Mouse (Mus musculus) forebrain, embryonic 10.5 days (tissue): ENCODE measurements at regions not wholly inside any gene's neighbourhood (a gene's known extent, or its start where the extent isn't known, plus 50 kb on each side); places are given as distances from the start of the nearest gene placed in this dataset.

Experiments used
- DNase-seq: peaks from one replicate; pipeline ENCODE4 v3.0.0-alpha.2; 2017; ENCODE audit warnings: low spot score; ENCODE audit errors: extremely low spot score
- H3K27ac ChIP-seq: fragments of 300-500 bp; sonication (generic); 2 replicates; pipeline ENCODE4 v1.5.1; 2016; ENCODE audit warnings: mild to moderate bottlenecking
- H3K27me3 ChIP-seq: fragments of 300-500 bp; sonication (generic); 2 replicates; pipeline ENCODE4 v1.6.1; 2016; ENCODE audit warnings: mild to moderate bottlenecking; ENCODE audit not compliant: poor library complexity, severe bottlenecking
- H3K36me3 ChIP-seq: fragments of 300-500 bp; sonication (generic); replicated peaks from 2 replicates; pipeline ENCODE4 v1.6.1; 2016; ENCODE audit warnings: mild to moderate bottlenecking, moderate library complexity
- H3K4me1 ChIP-seq: fragments of 300-500 bp; sonication (generic); 2 replicates; pipeline ENCODE4 v1.6.1; 2016
- H3K4me3 ChIP-seq: fragments of 300-500 bp; sonication (generic); 2 replicates; pipeline ENCODE4 v1.5.1; 2016; ENCODE audit warnings: mild to moderate bottlenecking, moderate library complexity
- H3K9me3 ChIP-seq: fragments of 300-500 bp; sonication (generic); 2 replicates; pipeline ENCODE4 v1.6.1; 2016; ENCODE audit warnings: mild to moderate bottlenecking, moderate library complexity
- WGBS: fragments of 180-500 bp; shearing (Covaris S2); methylation state at CpG from one replicate; pipeline ENCODE4 v1.1.7; 2016; 5-methylcytosine and 5-hydroxymethylcytosine counted together

DNA sequence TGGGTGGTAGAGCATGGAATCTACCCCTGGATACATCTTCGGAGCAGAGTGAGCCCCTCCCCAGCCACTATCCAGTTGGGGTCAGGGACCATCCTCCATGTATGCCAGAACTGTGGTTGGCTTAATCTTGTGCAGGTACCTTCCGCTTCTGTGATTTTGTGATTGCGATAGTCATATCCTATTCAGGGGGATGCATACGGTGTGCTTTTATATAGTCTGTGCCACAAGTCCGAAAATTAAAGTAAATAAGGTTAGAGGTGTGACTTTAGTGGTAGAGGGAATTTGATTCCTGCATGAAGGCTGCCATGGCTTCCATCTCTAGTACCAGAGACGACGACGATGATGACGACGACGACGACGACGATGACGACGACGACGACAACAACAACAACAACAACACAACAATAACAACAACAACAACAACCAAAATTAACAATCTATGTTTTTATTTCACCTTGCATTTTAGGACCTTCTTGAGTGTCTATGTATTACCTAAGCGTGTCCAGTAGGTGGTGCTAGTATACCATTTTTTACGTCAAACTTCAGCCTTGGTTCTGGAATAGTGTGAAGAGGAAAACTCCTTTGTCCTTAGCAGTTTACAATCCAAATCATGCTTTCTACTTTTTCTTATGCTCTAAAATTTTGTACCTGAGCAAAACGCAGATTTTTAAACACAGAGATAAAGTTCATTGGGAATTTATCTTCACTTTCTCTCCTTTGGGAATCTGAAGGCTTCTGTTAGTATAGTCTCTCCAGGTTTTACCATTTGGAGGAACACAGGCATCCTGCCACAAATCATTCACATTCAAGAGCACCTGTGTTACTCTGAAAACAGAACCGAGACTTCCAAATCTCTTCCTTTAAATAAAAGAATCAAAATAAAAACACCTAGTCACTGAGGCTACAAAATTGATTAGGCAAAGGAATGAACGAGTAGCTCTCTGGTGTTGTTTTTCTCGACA is 224.5 kb downstream of the Ankrd16 start:
- 41% methylated on average over 24 of the region's 24 CpGs for WGBS
- Histone ChIP-seq H3K4me3 (no peak overlapping the region), H3K27ac (no peak overlapping the region), H3K4me1 (no peaks in the 10 kb centered on the region), H3K9me3 (no peaks in the 10 kb centered on the region), H3K27me3 (no peaks in the 10 kb centered on the region), H3K36me3 (no peaks in the 10 kb centered on the region)
- DNase-seq, result no peak

DNA sequence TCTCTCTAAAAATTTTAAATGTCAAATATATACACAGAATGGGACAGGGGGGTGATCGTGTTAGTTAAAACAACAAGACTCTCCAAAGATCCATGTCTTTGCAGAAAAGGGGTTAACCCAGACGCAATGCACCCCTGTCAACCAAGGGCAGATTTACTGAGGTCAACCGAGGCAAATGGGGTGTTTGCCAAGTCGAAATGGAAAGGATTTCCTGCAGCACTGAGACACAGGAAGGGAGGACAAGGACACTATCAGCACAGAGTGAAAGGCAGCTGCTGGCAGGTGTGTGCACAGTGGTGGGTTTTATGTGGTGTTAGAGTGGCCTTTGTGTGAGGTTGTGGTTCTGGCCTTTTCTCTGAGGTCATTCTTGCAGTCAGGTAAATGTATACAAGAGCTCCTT is 226.7 kb downstream of the Ankrd16 start:
- Histone ChIP-seq H3K27ac (no peak overlapping the region), H3K4me3 (no peak overlapping the region), H3K4me1 (no peaks in the 10 kb centered on the region), H3K9me3 (no peaks in the 10 kb centered on the region), H3K27me3 (no peaks in the 10 kb centered on the region), H3K36me3 (no peaks in the 10 kb centered on the region)
- no peak for DNase-seq
- 78% methylated on average over 4 of the region's 4 CpGs for WGBS

DNA sequence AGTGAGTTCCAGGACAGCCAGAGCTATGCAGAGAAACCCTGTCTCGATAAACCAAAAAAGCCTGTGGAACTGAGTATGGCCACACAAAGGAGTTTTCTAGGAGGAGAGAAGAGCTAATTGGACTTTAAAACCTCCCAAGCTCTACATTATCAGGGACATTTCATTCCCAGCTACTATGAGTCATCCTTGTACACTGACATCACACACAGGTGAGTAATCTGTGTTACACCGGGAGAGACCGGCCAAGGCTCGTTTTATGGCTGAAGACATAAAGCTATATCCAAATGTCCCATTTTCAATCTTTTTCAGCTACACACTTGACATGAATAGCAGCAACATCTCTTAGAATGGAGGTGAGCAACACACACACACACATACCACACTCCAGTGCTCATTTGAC is 229.5 kb downstream of the Ankrd16 start:
- 93% methylated on average over 4 of the region's 4 CpGs for WGBS
- Histone ChIP-seq H3K36me3 (no peaks in the 10 kb centered on the region), H3K27ac (no peak overlapping the region), H3K9me3 (no peaks in the 10 kb centered on the region), H3K4me1 (no peaks in the 10 kb centered on the region; the same call in 1 of the 2 replicates), H3K4me3 (no peak overlapping the region), H3K27me3 (no peaks in the 10 kb centered on the region)
- DNase-seq, result no peak

GRCm38 (mm10) chr2:12011441-12011840 is 233.8 kb downstream of the Ankrd16 start:
- H3K4me1 ChIP-seq, result no peaks in the 10 kb centered on the region; the same call in 1 of the 2 replicates
- no peaks in the 10 kb centered on the region for H3K36me3 ChIP-seq
- H3K27ac ChIP-seq, result no peak overlapping the region
- no peak overlapping the region for H3K4me3 ChIP-seq
- WGBS, result 64% methylated on average over 3 of the region's 3 CpGs
- no peak for DNase-seq
- no peaks in the 10 kb centered on the region for H3K27me3 ChIP-seq
- H3K9me3 ChIP-seq, result no peaks in the 10 kb centered on the region

DNA sequence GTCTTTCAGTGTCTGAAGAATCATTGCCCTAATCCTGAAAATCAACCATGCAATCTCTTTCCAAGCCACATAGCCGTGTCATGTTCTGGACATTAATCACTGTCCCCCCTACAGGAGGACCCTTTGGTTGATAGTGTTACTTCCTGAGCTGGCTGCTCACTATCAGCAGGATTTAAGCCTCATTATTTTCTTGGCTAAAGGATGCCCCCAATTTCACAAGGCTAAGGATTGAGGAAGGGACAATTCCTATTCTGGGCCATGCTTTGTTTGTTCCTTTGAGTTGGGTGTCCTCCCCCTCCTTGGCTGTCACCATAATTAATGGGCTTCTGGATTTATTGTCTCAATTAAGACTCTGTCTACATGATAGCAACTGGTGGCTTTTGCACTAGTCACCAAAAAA is 241.9 kb downstream of the Ankrd16 start:
- no peak for DNase-seq
- Histone ChIP-seq H3K36me3 (no peaks in the 10 kb centered on the region), H3K4me3 (no peak overlapping the region), H3K4me1 (no peaks in the 10 kb centered on the region), H3K27me3 (no peaks in the 10 kb centered on the region), H3K9me3 (no peaks in the 10 kb centered on the region), H3K27ac (no peak overlapping the region)
- WGBS, result 47% methylated on average over 1 of the region's 1 CpGs

GRCm38 (mm10) chr2:12023402-12024111 is 245.9 kb downstream of the Ankrd16 start:
- Histone ChIP-seq H3K4me3 (no peak overlapping the region), H3K36me3 (no peaks in the 10 kb centered on the region), H3K9me3 (no peaks in the 10 kb centered on the region), H3K27me3 (no peaks in the 10 kb centered on the region), H3K4me1 (no peaks in the 10 kb centered on the region), H3K27ac (no peak overlapping the region)
- WGBS, result 78% methylated on average over 10 of the region's 10 CpGs
- DNase-seq, result no peak

GRCm38 (mm10) chr2:12026220-12026619 is 248.5 kb downstream of the Ankrd16 start:
- no peak overlapping the region for H3K27ac ChIP-seq
- H3K4me1 ChIP-seq, result no peaks in the 10 kb centered on the region
- DNase-seq, result no peak
- no peaks in the 10 kb centered on the region for H3K36me3 ChIP-seq
- H3K9me3 ChIP-seq, result no peaks in the 10 kb centered on the region
- no peak overlapping the region for H3K4me3 ChIP-seq
- H3K27me3 ChIP-seq, result no peaks in the 10 kb centered on the region
- 52% methylated on average over 1 of the region's 1 CpGs for WGBS

DNA sequence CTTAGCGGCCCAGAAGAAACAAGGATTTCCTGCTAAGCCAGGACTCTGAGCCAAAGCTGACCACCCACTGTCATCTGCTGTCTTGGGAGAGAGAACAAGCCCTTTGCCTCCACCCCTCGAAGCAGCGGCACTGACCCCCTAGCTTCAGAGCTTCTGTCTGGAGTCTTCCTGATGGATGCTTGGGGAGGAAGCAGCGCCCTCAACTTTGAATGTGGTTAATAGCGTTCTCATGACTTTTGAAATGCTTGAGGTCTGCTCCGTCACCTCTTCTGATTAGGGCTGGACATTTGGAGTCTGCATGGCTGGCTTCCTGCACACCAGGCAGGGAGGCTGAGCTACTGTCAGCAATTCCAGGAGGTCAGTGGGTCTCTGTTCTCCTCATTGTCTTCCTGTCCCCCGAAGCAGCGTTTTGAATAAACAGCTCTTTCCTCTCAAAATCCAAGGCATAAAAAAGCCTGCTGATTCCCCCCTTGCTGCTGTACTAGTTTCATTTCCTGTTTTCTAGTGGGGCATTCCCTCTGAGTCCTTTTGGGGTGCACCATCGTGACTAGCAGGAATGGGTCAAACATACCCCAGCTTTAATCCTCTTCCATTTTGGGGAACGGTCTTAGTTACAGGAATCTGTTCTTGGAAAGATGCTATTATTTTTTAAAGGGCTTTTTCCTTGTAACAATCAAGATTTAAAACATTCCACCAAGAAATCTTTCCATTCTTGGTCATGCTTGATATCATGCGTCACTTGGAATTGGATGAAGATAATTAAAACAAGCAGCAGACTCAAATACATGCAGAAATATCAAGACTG is 256.0 kb downstream of the Ankrd16 start:
- no peaks in the 10 kb centered on the region for H3K9me3 ChIP-seq
- no peaks in the 10 kb centered on the region for H3K27me3 ChIP-seq
- H3K4me1 ChIP-seq, result no peaks in the 10 kb centered on the region
- no peak for DNase-seq
- H3K27ac ChIP-seq, result peak overlapping the region; percentile 51; the same call in 1 of the 2 replicates
- no peaks in the 10 kb centered on the region for H3K36me3 ChIP-seq
- 73% methylated on average over 11 of the region's 11 CpGs for WGBS
- H3K4me3 ChIP-seq, result no peak overlapping the region

DNA sequence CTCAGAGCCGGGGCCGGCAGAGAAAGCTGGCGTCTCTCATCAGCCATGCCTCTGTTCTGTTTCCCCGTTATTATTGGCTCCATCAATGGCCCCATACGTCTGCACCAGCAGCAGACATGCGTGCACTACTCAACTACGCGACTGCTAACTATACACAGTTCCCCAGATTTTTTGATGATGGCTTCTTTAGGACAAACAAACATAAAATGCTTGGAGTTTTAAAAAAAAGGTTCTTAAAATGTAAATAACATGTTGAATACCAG is 256.6 kb downstream of the Ankrd16 start:
- H3K27ac ChIP-seq, result no peak overlapping the region
- DNase-seq, result no peak
- H3K9me3 ChIP-seq, result no peaks in the 10 kb centered on the region
- WGBS, result 86% methylated on average over 8 of the region's 8 CpGs
- H3K27me3 ChIP-seq, result no peaks in the 10 kb centered on the region
- H3K36me3 ChIP-seq, result no peaks in the 10 kb centered on the region
- no peaks in the 10 kb centered on the region for H3K4me1 ChIP-seq
- no peak overlapping the region for H3K4me3 ChIP-seq

DNA sequence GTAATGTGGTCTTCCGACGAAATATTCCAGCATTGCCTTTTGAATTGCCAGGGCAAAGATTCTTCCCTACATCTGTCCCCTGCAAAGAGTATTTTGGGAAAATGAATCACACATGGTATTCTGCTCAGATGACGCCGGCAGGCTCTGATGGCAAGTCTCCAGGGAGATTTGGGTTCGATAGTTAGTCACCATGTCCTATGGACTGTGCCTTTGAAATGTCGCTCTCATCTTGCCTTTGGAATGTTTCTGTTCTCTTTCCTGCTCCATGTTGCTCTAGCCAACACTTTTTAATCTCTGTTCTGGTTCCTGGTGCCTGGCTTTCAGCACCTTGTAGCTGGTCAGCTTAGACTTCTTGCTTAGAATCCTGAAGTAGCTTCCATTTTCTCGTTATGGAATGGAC is 252.3 kb downstream of the Itga8 start:
- 85% methylated on average over 7 of the region's 7 CpGs for WGBS
- Histone ChIP-seq H3K27me3 (0 out of 2 replicates have a peak, but pooled peaks cover under 1% of the 10 kb centered on the region), H3K4me3 (no peak overlapping the region), H3K27ac (no peak overlapping the region), H3K9me3 (peaks cover 3% of the 10 kb centered on the region; the same call in 1 of the 2 replicates), H3K36me3 (no peaks in the 10 kb centered on the region), H3K4me1 (peaks cover 11% of the 10 kb centered on the region)
- no peak for DNase-seq

DNA sequence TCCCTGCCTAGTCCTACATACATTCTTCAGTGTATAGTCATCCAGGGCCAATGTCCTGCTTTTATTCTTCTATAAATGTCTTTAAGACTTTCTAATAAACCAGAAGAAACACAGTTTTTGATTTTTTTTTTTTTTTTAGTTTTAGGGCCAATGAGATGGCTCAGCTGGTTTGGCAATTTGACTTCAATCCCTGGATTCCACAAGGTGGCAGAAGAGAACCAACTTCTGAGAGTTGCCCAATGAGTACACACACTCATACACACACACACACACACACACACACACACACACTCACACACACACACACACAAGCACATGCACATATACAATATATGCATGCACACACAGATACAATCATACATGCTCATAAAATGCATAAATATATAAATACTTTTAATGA is 251.8 kb downstream of the Itga8 start:
- DNase-seq, result no peak
- Histone ChIP-seq H3K27ac (no peak overlapping the region), H3K27me3 (peaks cover 6% of the 10 kb centered on the region; the same call in 1 of the 2 replicates), H3K9me3 (peaks cover 3% of the 10 kb centered on the region; the same call in 1 of the 2 replicates), H3K4me1 (peaks cover 11% of the 10 kb centered on the region), H3K36me3 (no peaks in the 10 kb centered on the region), H3K4me3 (no peak overlapping the region)

DNA sequence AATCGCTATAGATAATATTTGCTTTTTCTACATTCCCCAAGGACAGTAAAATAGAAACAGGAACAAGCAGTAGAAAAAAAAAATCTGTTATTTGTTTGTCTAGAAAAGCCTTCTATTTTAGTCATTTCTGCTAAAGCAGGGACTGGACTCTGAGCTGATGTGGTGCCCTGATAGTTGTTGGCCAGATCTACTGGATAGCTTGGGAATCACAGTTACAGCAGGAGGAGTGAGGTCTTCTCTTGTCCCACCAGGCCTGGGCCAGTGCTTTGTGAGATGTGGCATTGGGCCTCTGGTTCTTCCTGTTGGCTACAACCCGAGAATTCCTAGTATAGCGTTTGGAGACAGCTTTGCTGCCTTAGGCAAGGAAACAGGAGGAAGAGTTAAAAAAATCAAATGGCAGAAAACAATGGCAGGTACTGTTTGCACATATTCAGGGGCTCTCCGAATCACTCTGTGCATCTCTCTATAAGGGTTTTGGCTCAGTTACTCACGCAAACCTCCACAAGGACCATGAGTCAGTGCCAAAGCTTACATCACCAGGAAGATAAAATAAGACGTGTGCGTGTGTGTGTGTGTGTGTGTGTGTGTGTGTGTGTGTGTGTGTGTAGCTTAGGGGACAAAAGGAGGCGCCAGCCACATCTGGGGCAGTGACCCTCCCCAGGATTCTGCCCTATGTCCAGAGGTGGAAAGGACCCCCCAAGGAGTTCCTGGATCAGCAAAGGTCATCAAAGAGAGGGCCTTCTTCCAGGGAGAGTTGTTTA is 248.1 kb downstream of the Itga8 start:
- Histone ChIP-seq H3K4me3 (no peak overlapping the region), H3K36me3 (no peaks in the 10 kb centered on the region), H3K27ac (0 out of 2 replicates have a peak overlapping the region, but pooled peaks have one; percentile 26), H3K4me1 (peaks cover 16% of the 10 kb centered on the region), H3K27me3 (peaks cover 11% of the 10 kb centered on the region; the same call in 1 of the 2 replicates), H3K9me3 (no peaks in the 10 kb centered on the region)
- DNase-seq, result no peak
- WGBS, result 69% methylated on average over 8 of the region's 8 CpGs
